Mouse (Mus musculus) skeletal muscle tissue, adult 2 months (tissue): Measurements from ENCODE around the gene Napepld.
"Not testable (repeated sequence)": the region's sequence is repeated elsewhere in the genome, so short reads cannot be mapped to it uniquely, and the experiment has no call there.

ENCODE experiments used
- DNase-seq: peaks from one replicate; pipeline ENCODE4 v3.0.0-alpha.2; 2012; ENCODE audit warnings: low read depth, low spot score

The Napepld gene

GRCm38 (mm10) chr5:21706546-21706945 is 5.3 kb upstream of the Napepld start:
- no peak for DNase-seq

- no peak for DNase-seq
These were observed 2.5 kb upstream of the Napepld start for GRCm38 (mm10) chr5:21703708-21704107.

- DNase-seq = peak; percentile 47
These were observed 1.8 kb upstream of the Napepld start for GRCm38 (mm10) chr5:21702873-21703475.

GRCm38 (mm10) chr5:21702009-21702364 is 791 bp upstream of the Napepld start:
- no peak for DNase-seq

GRCm38 (mm10) chr5:21700934-21701333 is 262 bp downstream of the Napepld start:
- DNase-seq = no peak

- DNase-seq = no peak
These were observed 849 bp downstream of the Napepld start for GRCm38 (mm10) chr5:21700272-21700821.

GRCm38 (mm10) chr5:21699555-21699954 is 1.6 kb downstream of the Napepld start:
- DNase-seq = not testable (repeated sequence)

GRCm38 (mm10) chr5:21694854-21695490 is 6.2 kb downstream of the Napepld start:
- no peak for DNase-seq

GRCm38 (mm10) chr5:21693372-21693870 is 7.8 kb downstream of the Napepld start:
- no peak for DNase-seq

- DNase-seq = no peak
These were observed 9.0 kb downstream of the Napepld start for GRCm38 (mm10) chr5:21692230-21692629.

GRCm38 (mm10) chr5:21687042-21687441 is 14.2 kb downstream of the Napepld start:
- DNase-seq = no peak

- no peak for DNase-seq
These were observed 16.2 kb downstream of the Napepld start for GRCm38 (mm10) chr5:21685001-21685400.

GRCm38 (mm10) chr5:21683811-21684210 is 17.4 kb downstream of the Napepld start:
- DNase-seq = no peak

GRCm38 (mm10) chr5:21680940-21681339 is 20.3 kb downstream of the Napepld start:
- DNase-seq = no peak

- no peak for DNase-seq
These were observed 21.2 kb downstream of the Napepld start for GRCm38 (mm10) chr5:21680029-21680428.

- no peak for DNase-seq
These were observed 22.8 kb downstream of the Napepld start for GRCm38 (mm10) chr5:21678363-21678762.

GRCm38 (mm10) chr5:21677939-21678338 is 23.3 kb downstream of the Napepld start:
- no peak for DNase-seq

GRCm38 (mm10) chr5:21675494-21675893 is 25.7 kb downstream of the Napepld start:
- DNase-seq = no peak

GRCm38 (mm10) chr5:21675019-21675418 is 26.2 kb downstream of the Napepld start:
- no peak for DNase-seq

- no peak for DNase-seq
These were observed 27.5 kb downstream of the Napepld start for GRCm38 (mm10) chr5:21673742-21674141.

- DNase-seq = no peak
These were observed 28.2 kb downstream of the Napepld start for GRCm38 (mm10) chr5:21672812-21673635.

- DNase-seq = no peak
These were observed 31.9 kb downstream of the Napepld start for GRCm38 (mm10) chr5:21669307-21669706.
